ENCODE assay signal across 8 mouse cellular contexts in the genomic region with DNA sequence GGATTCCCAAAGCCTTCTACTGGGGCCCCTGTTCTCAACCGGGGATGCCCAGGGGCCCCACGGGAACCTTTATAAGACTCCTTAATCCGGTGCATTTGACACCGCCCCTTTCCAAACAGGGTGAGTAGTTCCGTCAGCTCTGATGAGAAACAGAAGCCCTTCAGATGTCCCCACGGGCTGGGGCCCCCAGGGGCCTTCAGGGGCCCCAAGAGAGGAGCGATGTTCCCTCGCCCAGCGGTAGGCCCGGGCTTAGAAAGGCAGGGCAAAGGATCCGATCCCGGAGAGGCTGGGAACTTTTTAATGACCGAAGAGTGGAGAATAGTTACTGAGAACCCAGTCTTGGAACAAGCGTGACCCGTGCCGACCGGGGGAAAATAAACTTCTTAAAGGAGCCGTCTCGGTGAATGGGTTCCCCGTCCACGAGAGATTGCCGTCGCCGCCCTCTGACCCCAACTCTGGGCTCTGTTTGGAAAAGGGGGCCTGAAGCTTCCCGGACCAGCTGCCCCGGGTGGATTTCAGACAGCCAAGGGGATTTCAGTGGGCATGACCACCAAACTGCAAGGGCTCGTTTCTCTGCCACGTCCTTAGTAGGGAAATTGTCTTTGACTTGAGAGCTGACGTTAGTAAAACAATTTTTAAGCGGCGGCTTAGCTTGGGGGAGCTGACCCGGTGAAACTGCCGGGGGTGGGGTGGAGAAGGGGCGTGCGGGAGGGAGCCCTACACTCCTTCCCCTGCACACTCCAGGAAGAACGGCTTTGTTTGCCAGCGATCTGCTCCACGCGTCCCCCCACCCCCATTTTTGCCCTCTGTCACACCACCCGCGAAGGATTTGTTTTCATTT. TPM values are rescaled to one million over a fixed set of nuclear protein-coding genes. Genes with fewer than 3 reads are reported as not detected.
DNase-seq lines count a peak whose midpoint lies in the region; ATAC-seq lines count a peak whose summit lies in the region.

No protein-coding gene starts in this region.

- no peak overlapping the region for H3K27ac ChIP-seq in heart, embryonic 12.5 days (ENCODE audit: poor library complexity, severe bottlenecking)
- H3K27ac ChIP-seq in kidney, embryonic 14.5 days (ENCODE audit: low read depth, low read length) = no peak overlapping the region
- no peak overlapping the region for H3K27ac ChIP-seq in midbrain, embryonic 13.5 days
- H3K27ac ChIP-seq in stomach, embryonic 16.5 days (ENCODE audit: low read length) = no peak overlapping the region

- no peaks in the 10 kb centered on the region for H3K9me3 ChIP-seq in heart, embryonic 12.5 days (replicated peaks)
- no peaks in the 10 kb centered on the region for H3K9me3 ChIP-seq in kidney, embryonic 14.5 days (ENCODE audit: control insufficient read depth, low read length)
- no peaks in the 10 kb centered on the region for H3K9me3 ChIP-seq in midbrain, embryonic 13.5 days
- H3K9me3 ChIP-seq in stomach, embryonic 16.5 days (replicated peaks; ENCODE audit: control insufficient read depth, low read length) = no peaks in the 10 kb centered on the region

- H3K27me3 ChIP-seq in heart, embryonic 12.5 days (replicated peaks) = peaks cover 36% of the 10 kb centered on the region
- H3K27me3 ChIP-seq in kidney, embryonic 14.5 days (ENCODE audit: control insufficient read depth, insufficient read depth, low read length) = peaks cover 39% of the 10 kb centered on the region
- peaks cover 55% of the 10 kb centered on the region for H3K27me3 ChIP-seq in midbrain, embryonic 13.5 days
- peaks cover 30% of the 10 kb centered on the region for H3K27me3 ChIP-seq in stomach, embryonic 16.5 days (ENCODE audit: control insufficient read depth, insufficient read depth, low read length)

- no peaks in the 10 kb centered on the region for H3K36me3 ChIP-seq in heart, embryonic 12.5 days
- H3K36me3 ChIP-seq in kidney, embryonic 14.5 days (ENCODE audit: control insufficient read depth, insufficient read depth, low read length) = no peaks in the 10 kb centered on the region
- no peaks in the 10 kb centered on the region for H3K36me3 ChIP-seq in midbrain, embryonic 13.5 days
- H3K36me3 ChIP-seq in stomach, embryonic 16.5 days (ENCODE audit: control insufficient read depth, insufficient read depth, low read length) = no peaks in the 10 kb centered on the region

- H3K4me2 ChIP-seq in heart, embryonic 12.5 days = peak overlapping the region; percentile 96
- peak overlapping the region; percentile 98 for H3K4me2 ChIP-seq in kidney, embryonic 14.5 days (replicated peaks; ENCODE audit: low read depth, low read length)
- H3K4me2 ChIP-seq in midbrain, embryonic 13.5 days (replicated peaks) = peak overlapping the region; percentile 90
- H3K4me2 ChIP-seq in stomach, embryonic 16.5 days (ENCODE audit: low read depth, low read length) = peak overlapping the region; percentile 94

- peak; percentile 65 to 87 for DNase-seq in adrenal gland, adult (ENCODE audit: inconsistent age in 2 of 2, low spot score in 1 of 2)
- no peak for DNase-seq in adrenal gland, postnatal 25 days
- peak; percentile 27 for DNase-seq in adrenal gland, adult 8-10 months
- DNase-seq in layer of hippocampus, adult 9-10 months (ENCODE audit: low spot score) = no peak

- peak overlapping the region; percentile 57 for H3K4me3 ChIP-seq in heart, embryonic 12.5 days
- peak overlapping the region; percentile 52 for H3K4me3 ChIP-seq in kidney, embryonic 14.5 days (ENCODE audit: low read length)
- peak overlapping the region; percentile 56 for H3K4me3 ChIP-seq in midbrain, embryonic 13.5 days (replicated peaks)
- H3K4me3 ChIP-seq in stomach, embryonic 16.5 days (replicated peaks; ENCODE audit: low read length) = peak overlapping the region; percentile 53

- WGBS in heart, embryonic 12.5 days = under 1% methylated on average over 41 of the region's 41 CpGs
- under 1% methylated on average over 41 of the region's 41 CpGs for WGBS in kidney, embryonic 14.5 days
- WGBS in midbrain, embryonic 13.5 days = under 1% methylated on average over 41 of the region's 41 CpGs
- 2% methylated on average over 41 of the region's 41 CpGs for WGBS in stomach, embryonic 16.5 days

- no peak for ATAC-seq in heart, embryonic 12.5 days (ENCODE audit: insufficient number of reproducible peaks, low FRiP score)
- no peak for ATAC-seq in kidney, embryonic 14.5 days (ENCODE audit: low FRiP score, low TSS enrichment)
- no peak for ATAC-seq in midbrain, embryonic 13.5 days
- ATAC-seq in stomach, embryonic 16.5 days (ENCODE audit: insufficient read depth, low FRiP score) = no peak

- peak overlapping the region; percentile 75; the same call in 1 of the 2 replicates for H3K9ac ChIP-seq in heart, embryonic 12.5 days
- peak overlapping the region; percentile 59; the same call in 1 of the 2 replicates for H3K9ac ChIP-seq in kidney, embryonic 14.5 days (ENCODE audit: low read depth, low read length)
- H3K9ac ChIP-seq in midbrain, embryonic 13.5 days (replicated peaks) = peak overlapping the region; percentile 73
- peak overlapping the region; percentile 46; the same call in 1 of the 2 replicates for H3K9ac ChIP-seq in stomach, embryonic 16.5 days (ENCODE audit: low read length)

- H3K4me1 ChIP-seq in heart, embryonic 12.5 days (replicated peaks) = peaks cover 56% of the 10 kb centered on the region
- H3K4me1 ChIP-seq in kidney, embryonic 14.5 days (ENCODE audit: control insufficient read depth, insufficient read depth, low read length) = peaks cover 31% of the 10 kb centered on the region
- peaks cover 50% of the 10 kb centered on the region for H3K4me1 ChIP-seq in midbrain, embryonic 13.5 days (replicated peaks)
- H3K4me1 ChIP-seq in stomach, embryonic 16.5 days (ENCODE audit: control insufficient read depth, insufficient read depth, low read length) = peaks cover 44% of the 10 kb centered on the region

RNA-seq across cellular contexts. Expression of gene Cbx4, which starts 3.4 kb away (rescaled TPM):
- 100 and 121 TPM in 2 replicates for total RNA-seq in adrenal gland, postnatal 25 days (2021)
- 100 to 1,000 TPM in 1 of 4 experiments, 10 to 100 TPM in 3; 70.8 to 227 (median 87.4) TPM for total RNA-seq in adrenal gland, adult 8-10 months (2022)
- 13.2 and 14.9 TPM in 2 replicates for polyA plus RNA-seq in heart, embryonic 12.5 days (2016; fragmentation: Nextera tagmentation; extraction: Ambion mirVana)
- polyA plus RNA-seq in kidney, embryonic 14.5 days (2014; fragmentation: Nextera tagmentation; extraction: Ambion mirVana) = 4.9 and 8.3 TPM in 2 replicates
- polyA plus RNA-seq in midbrain, embryonic 13.5 days (2015; fragmentation: Nextera tagmentation; extraction: Ambion mirVana) = 14.1 and 16.3 TPM in 2 replicates
- 8.5 and 10.1 TPM in 2 replicates for polyA plus RNA-seq in stomach, embryonic 16.5 days (2015; fragmentation: Nextera tagmentation; extraction: Ambion mirVana)

RNA-seq across cellular contexts. Expression of gene Cbx8, which starts 48.7 kb away (rescaled TPM):
- 9.2 and 13.0 TPM in 2 replicates for total RNA-seq in adrenal gland, postnatal 25 days (2021)
- total RNA-seq in adrenal gland, adult 8-10 months (2022) = 10 to 100 TPM; 15.3 to 24.0 (median 16.5) TPM
- 7.3 and 8.8 TPM in 2 replicates for polyA plus RNA-seq in heart, embryonic 12.5 days (2016; fragmentation: Nextera tagmentation; extraction: Ambion mirVana)
- 7.8 and 10.9 TPM in 2 replicates for polyA plus RNA-seq in kidney, embryonic 14.5 days (2014; fragmentation: Nextera tagmentation; extraction: Ambion mirVana)
- 9.8 and 15.2 TPM in 2 replicates for polyA plus RNA-seq in midbrain, embryonic 13.5 days (2015; fragmentation: Nextera tagmentation; extraction: Ambion mirVana)
- polyA plus RNA-seq in stomach, embryonic 16.5 days (2015; fragmentation: Nextera tagmentation; extraction: Ambion mirVana) = 5.8 and 6.4 TPM in 2 replicates

Comparison
In these comparisons a context has a peak if more than half of its experiments do, and no peak if none do; other contexts are left out.
1. DNase-seq: peak in adrenal gland, adult (2 of 2) and adrenal gland, adult 8-10 months (single experiment); none in adrenal gland, postnatal 25 days (single experiment) and layer of hippocampus, adult 9-10 months (single experiment).
2. Peak in every context shown above with its lines, with median percentiles within 50 percentile points of each other: H3K4me2 ChIP-seq, H3K4me3 ChIP-seq and H3K9ac ChIP-seq.